Mouse (Mus musculus): Measurements from ENCODE around the gene Smndc1. TPM values are rescaled to one million over a fixed set of nuclear protein-coding genes. Genes with fewer than 3 reads are reported as not detected.
"Not testable (repeated sequence)": the region's sequence is repeated elsewhere in the genome, so short reads cannot be mapped to it uniquely, and the experiment has no call there.

Gene Smndc1
- total RNA-seq, 4 experiments from 2014 or later, result 31.9 to 37.5 (median 33.3) TPM

DNA sequence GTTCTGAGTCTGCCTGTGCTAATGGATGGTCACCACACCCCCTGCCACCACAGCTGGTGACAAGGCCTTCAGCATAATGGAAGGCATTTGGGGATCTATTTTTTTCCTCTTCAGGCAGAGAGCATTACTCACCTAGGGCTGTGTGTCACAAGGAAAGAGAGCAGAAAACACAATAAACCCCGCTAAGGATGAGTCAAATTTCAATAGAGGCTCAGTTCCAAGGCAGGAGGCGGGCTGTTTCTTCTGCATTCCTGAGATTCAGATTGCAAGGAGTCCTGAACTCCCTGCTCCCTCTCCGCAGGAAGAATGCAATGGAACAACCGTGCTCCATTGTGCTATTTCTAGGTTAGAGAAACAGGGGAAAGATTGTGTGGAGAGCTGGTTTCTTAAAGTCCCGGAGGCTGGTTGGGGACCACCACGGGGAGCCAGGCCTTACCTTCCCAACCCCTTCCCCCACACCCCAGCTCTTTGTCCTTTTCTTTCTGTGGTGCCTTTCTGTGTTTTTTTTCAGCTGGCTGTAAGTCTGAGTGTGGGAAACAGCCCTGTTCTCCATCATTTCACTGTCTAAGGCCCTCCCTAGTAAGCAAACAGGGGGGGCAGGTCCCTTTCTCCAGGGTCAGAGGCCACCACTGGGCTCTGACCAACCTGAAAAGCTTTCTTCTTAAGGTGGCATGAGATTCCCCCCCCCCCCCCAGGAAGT lies 21.9 kb upstream of the Smndc1 start:
- no peak for DNase-seq (ENCODE audit: low spot score)

DNA sequence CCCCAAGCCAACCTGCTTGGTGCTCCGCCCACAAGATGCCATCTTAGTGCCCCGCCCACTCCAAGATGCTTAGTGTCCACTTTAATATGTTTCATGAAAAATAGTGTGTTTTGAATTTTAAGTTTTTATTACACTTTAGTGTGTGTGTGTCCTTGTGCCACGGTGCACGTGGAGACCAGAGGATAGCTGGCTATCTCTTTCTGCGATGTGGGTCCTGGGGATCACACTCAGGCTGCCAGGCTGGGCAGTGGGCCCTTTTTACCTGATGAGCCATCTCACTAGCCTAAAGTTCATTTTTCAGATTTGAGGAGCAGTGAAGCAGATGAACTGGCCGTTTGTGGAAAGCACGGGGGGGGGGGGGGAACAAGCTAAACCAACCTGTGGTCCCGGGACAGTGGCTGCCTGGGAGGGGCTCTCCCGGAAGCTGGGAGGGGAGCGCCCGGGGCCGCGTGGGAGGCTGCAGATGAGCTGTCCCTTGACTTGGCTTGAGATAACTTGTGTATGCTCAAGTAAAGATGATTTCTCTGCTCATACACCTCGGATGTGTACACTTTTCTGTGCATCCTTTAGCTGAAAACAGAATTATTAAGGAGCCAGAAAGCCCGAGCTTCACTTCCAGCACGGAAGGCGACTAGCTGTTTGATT lies 19.4 kb upstream of the Smndc1 start:
- DNase-seq (ENCODE audit: low spot score), result no peak

DNA sequence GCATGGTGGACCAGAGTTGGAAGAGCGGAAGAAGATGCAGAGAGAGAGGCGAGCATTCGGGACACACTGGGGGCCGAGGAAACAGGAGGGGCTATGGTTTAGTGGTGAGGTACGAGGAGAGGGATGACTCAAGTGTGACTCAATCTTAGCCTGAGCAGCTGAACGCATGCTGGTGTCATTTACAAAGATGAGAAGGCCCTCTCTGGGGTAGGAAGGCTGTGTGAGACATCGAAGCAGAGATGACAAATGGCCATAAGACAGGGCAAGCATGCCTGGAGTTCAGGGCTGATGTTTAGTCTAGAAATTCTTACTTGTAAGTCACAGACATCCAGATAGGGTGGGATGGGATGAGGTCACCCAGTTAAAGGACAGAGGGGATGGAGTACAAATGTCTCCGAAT lies 18.0 kb upstream of the Smndc1 start:
- no peak for DNase-seq (ENCODE audit: low spot score)

DNA sequence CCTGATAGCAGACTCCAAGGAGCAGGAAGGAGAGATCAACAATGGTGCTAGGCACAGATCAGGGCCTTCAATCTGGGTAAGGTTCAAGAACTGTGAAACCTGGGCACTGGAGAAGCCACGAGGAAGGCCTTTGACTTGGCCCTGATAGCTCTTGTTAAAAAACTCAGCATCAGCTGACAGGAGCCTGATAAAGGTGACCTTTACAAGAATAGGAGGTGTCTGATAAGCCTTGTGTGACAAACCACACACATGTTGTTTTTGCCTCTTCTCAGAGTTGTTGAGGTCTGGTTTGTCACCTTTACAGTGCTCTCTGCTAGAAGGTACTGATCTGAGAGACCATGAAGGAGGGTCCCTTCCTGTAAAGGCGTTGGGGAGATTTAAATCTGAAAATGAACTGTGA lies 17.0 kb upstream of the Smndc1 start:
- no peak for DNase-seq (ENCODE audit: low spot score)

DNA sequence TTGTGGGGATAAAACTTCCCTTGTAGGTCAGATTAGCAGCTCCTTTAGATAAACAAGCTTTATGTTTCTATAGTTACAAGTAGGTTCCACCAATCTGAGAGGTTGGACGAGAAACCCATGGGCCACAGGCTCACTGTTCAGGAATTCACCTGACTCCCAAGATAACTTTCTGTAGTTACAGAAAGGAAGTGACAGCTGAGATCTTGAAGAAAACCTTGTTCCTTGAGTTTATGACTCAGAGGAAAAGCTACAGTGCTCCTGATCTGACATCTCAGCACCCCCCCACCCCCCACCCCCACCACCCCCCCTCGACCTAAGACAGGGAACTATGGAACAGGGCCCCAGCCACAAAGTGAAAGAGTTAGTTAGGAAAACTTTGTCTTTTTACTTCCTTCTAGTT lies 15.4 kb upstream of the Smndc1 start:
- DNase-seq (ENCODE audit: low spot score), result no peak

DNA sequence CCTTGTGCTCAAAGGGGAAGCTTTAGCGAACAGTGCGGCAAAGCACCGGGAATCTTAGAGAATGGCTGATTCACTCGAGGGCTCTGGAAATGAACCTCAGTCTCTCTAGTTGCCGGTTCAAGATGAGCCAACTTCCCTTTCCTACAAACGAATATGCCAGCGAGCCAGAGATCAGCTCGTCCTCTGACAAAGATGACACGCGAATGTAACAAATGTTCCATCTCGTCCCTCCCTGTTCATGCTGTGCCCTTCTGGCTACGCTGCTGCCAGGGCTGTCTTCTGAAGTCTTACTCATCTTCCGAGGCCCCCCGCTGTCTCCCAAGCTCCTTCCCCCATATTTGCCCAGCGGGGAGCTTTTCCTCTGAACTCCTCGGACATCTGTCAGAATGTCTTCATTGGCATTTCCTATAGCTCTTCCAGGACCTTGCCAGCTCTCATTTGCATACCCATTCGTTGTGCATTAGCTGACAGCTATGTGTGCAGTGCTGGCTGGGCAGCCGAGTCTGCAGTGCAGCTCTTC lies 14.5 kb upstream of the Smndc1 start:
- no peak for DNase-seq (ENCODE audit: low spot score)

DNA sequence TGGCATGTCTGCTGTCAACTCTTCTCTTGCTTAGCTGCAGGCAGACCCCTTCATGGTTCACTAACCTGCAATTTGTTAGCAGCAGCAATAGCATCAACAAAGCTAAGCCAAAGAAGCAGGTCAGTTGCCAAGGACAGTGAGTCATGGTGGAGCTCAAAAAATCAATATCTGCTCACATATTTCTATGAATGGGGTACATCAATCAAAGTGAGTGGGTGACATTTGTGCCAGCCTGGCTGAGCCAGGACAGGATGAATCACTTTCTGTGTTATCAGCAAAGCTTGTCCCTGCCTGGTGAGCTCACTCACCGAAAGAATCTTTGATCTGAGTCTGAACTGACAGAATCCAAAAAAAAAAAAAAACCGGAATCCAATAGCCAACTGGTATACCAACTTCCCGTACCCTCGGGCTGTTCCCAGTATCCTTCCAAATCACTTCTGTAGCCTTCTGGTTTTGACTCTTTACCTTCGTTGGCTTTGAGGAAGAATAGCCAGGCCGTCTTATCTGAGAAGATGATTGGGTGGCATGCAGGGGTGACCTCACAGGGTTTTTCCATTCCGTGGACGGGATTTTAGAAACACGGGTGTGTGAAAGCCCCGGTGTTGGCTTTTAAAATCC lies 13.9 kb upstream of the Smndc1 start:
- no peak for DNase-seq (ENCODE audit: low spot score)

DNA sequence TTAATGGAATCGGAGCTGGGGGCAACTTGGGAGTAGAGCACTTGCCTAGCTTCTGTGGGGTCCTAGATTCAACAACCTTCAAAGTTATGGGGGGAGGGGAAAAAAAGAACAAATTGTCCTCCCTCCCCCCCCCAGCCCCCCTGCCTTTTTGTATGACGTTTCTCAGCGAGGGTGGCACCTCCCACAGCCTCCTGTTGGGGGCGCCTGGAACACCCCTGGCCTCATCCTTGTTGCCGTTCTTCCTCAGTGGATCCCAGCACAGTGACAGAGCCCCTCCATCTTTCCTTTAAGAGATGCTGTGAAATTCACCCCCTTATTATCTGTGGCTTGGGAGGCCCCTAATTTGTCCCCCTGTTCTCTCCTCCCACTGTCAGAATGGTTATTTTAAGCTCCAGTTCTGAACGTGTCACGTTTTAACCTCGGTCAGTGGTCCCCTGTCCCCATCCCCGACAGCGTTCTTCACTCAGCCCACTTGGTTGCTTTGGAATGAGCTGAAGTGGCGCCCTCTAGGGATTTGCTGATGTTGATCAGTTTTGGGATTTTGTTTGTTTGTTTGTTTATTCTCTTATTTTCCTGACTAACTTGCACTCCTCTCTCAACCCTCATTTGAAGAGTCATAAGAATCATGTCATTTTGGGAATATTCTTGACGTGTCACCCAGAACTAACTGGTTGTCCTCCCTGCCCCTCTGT lies 12.5 kb upstream of the Smndc1 start:
- DNase-seq (ENCODE audit: low spot score), result no peak

DNA sequence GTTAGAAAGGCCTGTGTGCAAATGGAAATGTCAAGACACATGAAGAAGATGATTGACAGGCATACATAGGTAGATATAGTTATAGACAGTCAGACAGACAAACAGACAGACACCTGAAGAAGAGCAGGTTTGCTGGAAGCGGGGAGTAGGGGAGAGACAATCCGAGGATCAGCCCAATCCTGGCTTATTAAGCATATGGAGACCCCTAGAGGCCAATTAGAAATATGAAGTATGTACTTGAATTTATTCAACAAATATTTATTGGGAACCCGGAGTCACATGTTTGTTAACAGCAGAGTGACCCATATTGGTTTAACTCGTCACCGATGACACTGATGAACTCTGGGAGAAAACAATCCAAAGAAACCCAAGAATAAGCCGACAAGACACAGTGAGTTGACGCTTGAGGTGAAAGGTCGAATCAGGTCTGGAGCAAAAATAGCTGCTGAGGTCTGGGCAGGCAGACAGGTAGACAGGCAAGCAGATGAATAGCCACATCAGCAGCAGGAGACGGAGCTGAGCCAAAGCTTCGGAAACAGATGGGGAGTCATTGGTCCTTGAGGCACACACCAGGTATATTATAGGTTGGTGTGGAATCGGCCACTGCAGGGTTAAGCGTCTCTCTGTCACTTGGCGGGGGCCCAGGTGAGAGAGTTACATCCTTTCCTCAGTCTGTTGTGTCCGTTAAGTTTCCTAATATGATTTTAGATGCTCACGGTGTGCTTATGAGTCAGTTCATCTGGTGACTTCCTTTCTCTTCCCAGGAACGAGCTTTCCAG lies 10.1 kb upstream of the Smndc1 start:
- DNase-seq (ENCODE audit: low spot score), result no peak

DNA sequence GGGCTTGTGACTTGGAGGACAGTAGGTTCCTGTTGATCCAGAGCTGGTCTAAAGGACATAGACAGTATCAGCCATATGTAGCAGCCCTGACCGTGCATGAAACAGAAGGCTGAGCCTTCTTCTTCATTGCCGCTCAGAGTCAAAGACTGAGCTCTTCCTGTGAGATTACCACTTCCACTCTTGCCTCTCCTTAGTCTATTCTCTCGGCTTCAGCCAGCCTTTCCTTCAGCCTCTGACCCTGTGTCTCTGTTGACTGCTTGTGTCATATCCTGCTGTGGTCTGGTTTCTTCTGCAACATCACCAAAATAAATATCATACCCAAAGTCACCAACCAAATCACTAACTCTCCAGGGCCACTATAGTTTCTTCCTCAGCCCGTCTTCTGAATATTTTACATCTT lies 8.8 kb upstream of the Smndc1 start:
- no peak for DNase-seq (ENCODE audit: low spot score)

DNA sequence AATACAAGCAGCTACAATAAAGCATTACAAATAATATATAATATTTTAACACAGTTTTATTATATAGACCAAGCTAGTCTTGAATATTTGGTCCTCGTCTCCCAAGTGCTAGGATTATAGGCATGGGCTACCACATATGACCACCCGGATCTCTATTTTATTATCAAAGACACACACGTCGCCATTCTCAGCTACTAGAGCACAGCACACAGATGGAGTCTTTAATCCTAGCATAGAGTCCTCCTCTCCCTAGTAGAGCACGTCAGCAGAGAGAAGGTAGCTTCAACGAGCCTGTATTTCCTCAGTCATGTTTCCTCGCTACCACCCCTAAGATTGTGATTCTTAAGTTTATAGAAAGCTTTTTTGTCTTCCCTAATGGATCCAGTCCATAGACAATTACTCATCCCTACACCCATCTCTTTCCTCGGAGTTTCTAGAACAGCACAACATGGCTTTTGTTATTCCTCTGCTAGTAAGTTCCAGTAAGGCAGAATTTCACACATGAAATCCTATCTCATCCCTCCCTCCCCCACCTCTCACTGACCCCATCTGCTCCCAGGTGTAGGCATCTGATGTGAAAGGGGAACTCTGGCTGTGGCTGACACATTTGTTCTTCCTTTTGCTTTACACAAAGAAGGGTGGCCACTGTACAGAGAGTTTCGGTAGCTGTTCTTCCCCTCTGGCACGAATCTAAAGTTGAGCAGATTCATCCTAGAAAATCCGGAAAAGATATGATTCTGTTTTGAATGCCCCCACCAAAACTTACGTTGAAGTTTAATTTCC lies 7.3 kb upstream of the Smndc1 start:
- DNase-seq (ENCODE audit: low spot score), result no peak

DNA sequence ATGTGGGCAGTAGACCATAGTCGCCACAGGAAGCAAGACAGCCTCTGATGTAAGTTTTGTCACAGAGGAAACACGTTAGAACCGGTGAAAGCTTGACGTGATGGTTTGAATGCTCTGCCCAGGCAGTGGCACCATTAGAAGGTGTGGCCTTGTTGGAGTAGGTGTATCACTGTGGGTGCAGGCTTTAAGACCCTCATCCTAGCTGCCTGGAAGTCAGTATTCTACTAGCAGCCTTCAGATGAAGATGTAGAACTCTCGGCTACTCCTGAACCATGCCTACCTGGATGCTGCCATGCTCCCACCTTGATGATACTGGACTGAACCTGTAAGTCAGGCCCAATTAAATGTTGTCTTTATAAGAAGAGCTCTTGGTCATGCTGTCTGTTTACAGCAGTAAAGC lies 5.4 kb upstream of the Smndc1 start:
- not testable (repeated sequence) for DNase-seq (ENCODE audit: low spot score)

DNA sequence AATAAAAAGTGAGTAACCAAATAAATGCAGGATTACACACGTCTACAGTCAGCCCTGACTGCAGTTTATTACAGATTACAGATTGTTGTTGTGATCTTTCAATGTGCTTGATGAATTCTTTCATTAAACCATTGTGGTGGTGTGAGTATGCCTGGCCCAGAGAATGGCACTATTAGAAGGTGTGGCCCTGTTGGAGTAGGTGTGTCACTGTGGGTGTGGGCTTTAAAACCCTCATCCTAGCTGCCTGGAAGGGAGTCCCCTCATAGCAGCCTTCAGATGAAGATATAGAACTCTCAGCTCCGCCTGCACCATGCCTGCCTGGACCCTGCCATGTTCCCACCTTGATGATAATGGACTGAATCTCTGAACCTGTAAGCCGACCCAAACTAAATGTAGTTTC lies 4.6 kb upstream of the Smndc1 start:
- DNase-seq (ENCODE audit: low spot score), result not testable (repeated sequence)

DNA sequence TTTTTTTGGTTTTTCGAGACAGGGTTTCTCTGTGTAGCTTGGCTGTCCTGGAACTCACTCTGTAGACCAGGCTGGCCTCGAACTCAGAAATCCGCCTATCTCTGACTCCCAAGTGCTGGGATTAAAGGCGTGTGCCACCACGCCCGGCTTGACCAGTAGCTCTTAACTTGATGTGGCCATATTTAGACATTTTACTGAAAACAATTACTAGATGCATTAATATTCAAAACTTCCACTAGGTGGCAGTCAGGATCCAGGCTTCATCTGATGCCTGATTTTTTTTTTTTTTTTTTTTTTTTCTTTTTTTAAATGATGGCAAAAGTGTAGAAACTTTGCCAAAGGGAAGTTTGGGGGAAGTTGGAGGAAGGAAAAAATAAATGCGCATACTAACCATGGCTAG lies 4.2 kb upstream of the Smndc1 start:
- DNase-seq (ENCODE audit: low spot score), result peak; percentile 75

DNA sequence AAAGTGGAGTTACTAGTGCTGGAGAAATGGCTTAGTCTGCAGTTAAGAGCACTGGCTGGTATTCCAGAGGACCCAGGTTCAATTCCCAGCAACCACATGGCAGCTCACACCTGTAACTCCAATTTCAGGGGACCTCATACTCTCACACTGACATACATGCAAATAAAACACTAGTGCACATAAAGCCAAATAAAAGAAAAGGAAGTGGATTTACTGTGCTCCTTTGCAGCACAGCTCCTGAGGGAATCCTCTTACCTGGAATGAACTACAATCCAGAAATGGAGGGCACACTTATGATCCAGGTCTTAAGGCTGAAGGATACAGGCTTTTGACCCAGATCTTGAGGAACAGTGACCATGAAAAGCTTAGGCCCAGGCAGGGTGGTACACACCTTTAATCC lies 3.3 kb upstream of the Smndc1 start:
- no peak for DNase-seq (ENCODE audit: low spot score)

DNA sequence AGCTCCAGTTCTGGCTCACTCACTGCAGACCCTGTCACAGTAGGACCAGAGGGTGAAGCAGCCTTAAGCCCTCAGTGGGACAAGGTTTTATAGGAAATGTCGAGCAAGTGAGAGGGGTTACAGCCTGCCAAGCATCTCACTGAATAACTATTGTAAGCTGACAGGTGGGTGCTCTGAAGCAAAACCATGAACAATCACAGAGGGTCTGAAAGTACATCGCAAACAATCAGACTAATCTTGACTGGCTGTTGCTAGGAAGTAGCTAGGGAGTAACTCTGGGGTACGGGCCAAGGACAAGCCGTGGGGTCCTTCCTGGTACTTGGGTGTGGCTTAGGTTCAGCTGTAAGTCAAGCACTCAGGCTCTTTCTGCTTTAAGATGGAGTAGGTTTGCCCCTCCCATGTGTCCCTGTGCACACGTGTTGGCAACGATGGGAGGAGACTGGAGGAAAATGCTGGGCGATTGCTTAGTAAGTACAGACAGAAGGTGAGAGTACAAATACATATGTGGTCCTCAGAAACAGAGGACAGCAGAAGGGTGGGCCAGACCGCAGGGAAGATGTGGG lies 2.5 kb upstream of the Smndc1 start:
- DNase-seq (ENCODE audit: low spot score), result no peak

DNA sequence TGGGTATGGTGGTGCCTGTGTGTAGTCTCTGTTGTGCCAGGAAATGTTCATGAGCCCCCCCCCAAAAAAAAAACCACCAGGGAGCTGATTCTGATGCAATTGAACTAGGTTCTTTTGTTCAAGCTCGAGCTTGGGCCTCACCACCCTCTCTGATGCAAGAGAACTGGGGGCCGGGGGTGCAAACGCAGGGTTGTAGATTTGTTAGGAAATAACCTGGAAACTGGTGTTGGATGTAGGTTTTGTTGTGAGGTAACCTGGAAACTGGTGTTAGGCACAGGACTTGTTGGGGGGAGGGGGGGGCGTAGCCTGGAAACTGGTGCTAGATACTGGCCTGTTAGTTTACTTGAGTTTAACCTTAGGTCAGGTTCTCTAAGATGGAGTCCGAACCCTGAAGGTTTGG lies 1.4 kb upstream of the Smndc1 start:
- no peak for DNase-seq (ENCODE audit: low spot score)

DNA sequence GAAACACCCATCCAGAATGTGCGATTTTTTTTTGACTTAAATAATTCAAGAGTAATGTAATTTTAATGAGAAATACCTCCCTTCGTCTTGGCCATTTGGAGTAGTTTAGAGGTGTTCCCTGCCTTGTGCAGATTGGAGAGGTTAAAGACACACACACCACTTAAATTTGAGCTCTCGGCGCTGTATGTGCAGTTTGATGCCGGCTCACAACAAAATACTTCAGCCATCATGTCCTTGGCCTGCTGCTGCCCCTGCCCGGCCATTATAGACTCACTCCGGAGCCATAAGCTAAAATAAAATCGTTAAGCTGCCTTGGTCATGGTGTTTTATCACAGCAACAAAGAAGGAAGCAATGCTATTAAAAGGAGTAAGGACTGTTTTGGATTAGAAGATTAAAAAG lies 1.0 kb upstream of the Smndc1 start:
- no peak for DNase-seq (ENCODE audit: low spot score)

DNA sequence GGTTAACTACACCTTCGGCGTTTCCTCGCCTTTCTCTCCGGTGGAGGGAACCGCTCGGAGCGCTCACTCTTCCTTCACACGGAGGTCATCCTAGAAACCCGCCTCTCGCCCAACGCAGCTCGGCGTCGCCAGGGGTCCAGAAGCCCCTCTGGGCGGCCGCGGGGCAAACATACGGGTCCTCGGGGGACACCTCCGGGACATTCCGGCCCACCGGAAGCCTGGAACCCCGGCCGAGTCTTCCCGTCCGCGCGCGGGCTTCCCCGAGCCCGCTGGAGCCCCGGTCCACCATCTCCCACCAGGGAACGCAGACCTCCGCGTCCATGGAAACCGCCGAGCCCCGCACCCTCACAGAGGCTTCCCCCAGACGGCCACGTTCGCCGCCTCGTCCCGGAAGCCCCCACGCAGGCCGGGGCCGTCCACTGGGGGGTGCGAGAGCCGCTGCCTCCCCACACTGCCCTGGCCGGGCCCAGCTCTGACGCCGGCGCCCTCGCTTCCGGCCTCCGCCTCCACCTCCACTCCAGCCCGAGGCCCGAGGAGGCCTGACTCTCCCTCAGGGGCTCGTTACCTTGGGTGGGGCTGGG lies 437 bp downstream of the Smndc1 start:
- peak; percentile 24 for DNase-seq (ENCODE audit: low spot score)

DNA sequence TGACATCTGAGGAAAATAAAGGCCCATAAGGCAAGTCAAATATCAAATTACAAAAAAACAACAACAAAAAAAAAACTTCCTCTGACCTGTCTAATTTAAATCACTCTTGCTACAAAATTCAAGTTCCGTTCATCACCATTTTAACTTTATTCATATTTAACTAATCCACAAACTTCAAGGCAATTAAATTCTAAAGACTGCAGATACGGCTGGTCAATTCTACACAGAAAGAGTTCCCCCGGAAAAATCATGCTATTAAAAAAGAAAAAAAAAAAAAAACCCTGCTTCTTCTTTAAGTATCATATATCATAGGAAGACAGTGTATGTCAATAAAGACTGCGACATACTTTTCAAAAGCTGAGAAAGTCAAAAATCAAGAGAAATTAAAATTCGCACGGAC lies 961 bp downstream of the Smndc1 start:
- no peak for DNase-seq (ENCODE audit: low spot score)
